Comparison of ENCODE assay signal across 29 mouse cellular contexts in the genomic region with DNA sequence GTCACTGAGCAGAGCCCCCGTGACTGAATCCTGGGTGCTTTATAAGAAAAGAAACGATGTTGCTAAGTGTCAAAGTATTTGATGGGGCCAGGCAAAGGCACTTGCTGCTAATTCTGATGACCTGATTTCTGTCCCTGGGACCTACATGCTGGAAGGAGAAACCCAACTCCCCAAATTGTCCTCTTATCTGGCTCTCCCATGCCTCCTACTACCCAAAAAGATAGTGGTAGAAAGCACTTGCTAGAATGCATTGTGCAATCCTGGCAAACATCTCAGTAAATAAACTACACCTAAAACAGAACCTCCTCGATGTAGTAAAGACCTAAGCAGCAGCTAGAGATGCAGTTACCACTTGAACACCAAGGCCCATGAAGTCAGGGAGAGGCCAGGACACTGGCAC.
DNase-seq lines count a peak whose midpoint lies in the region; ATAC-seq and TF ChIP-seq lines count a peak whose summit lies in the region.
"Had no signal": no experiment of that assay in that cellular context is flagged by ENCODE, and none has a peak within 500 bp of the region (broad histone marks: within the 10 kb centered on the region; RNA-seq: fewer than 3 reads in every experiment).

No protein-coding gene starts in this region.

- H3K36me3 ChIP-seq in liver, adult 2 months (ENCODE audit: control insufficient read depth, insufficient read depth, low read length) = peaks cover 10% of the 10 kb centered on the region
- H3K36me3 ChIP-seq in liver, embryonic 13.5 days = peaks cover 67% of the 10 kb centered on the region
- peaks cover 20% of the 10 kb centered on the region for H3K36me3 ChIP-seq in intestine, postnatal 0 days (ENCODE audit: control insufficient read depth, insufficient read depth)

- no peak for TF ChIP-seq POLR2A in liver, adult 2 months (IDR thresholded peaks at IDR 0.05; ENCODE audit: extremely low read depth, insufficient read depth, low read length)

- H3K9me3 ChIP-seq in liver, embryonic 13.5 days (replicated peaks) = no peaks in the 10 kb centered on the region
- H3K9me3 ChIP-seq in intestine, postnatal 0 days (ENCODE audit: control insufficient read depth) = no peaks in the 10 kb centered on the region
- H3K9me3 ChIP-seq: forebrain, embryonic 13.5 days; G1E; hindbrain, embryonic 15.5 days; intestine, embryonic 15.5 days; limb, embryonic 13.5 days; lung, embryonic 15.5 days; midbrain, embryonic 10.5 days; neural tube, embryonic 13.5 days; stomach, embryonic 15.5 days had no signal

- no peaks in the 10 kb centered on the region for H3K4me1 ChIP-seq in liver, adult 2 months (ENCODE audit: control insufficient read depth, insufficient read depth, low read length)
- H3K4me1 ChIP-seq in liver, embryonic 13.5 days (replicated peaks) = peaks cover 76% of the 10 kb centered on the region
- H3K4me1 ChIP-seq in intestine, postnatal 0 days (replicated peaks; ENCODE audit: control insufficient read depth, insufficient read depth, low read length) = no peaks in the 10 kb centered on the region
- H3K4me1 ChIP-seq: forebrain, embryonic 13.5 days; hindbrain, embryonic 15.5 days; intestine, embryonic 15.5 days; neural tube, embryonic 13.5 days; stomach, embryonic 15.5 days had no signal

- WGBS in liver, adult 2 months = 68% methylated on average over 3 of the region's 3 CpGs
- WGBS in liver, embryonic 13.5 days (ENCODE audit: insufficient replicate concordance) = 33% methylated on average over 3 of the region's 3 CpGs
- 90% methylated on average over 3 of the region's 3 CpGs for WGBS in intestine, postnatal 0 days

- H3K4me3 ChIP-seq in liver, adult 2 months (ENCODE audit: insufficient read depth, low read depth, low read length) = no peak overlapping the region
- H3K4me3 ChIP-seq in liver, embryonic 13.5 days (replicated peaks) = no peak overlapping the region
- H3K4me3 ChIP-seq in intestine, postnatal 0 days (ENCODE audit: low read depth, low read length) = no peak overlapping the region
- H3K4me3 ChIP-seq: forebrain, embryonic 13.5 days; hindbrain, embryonic 15.5 days; intestine, embryonic 15.5 days; layer of hippocampus, adult 2 months; limb, embryonic 13.5 days; lung, embryonic 15.5 days; midbrain, embryonic 10.5 days; myocyte; neural tube, embryonic 13.5 days; stomach, embryonic 15.5 days had no signal

- H3K4me2 ChIP-seq in liver, embryonic 13.5 days = peak overlapping the region; percentile 39
- H3K4me2 ChIP-seq in intestine, postnatal 0 days (replicated peaks; ENCODE audit: low read depth) = no peak overlapping the region
- H3K4me2 ChIP-seq: forebrain, embryonic 13.5 days; hindbrain, embryonic 15.5 days; intestine, embryonic 15.5 days; limb, embryonic 13.5 days; lung, embryonic 15.5 days; neural tube, embryonic 13.5 days; stomach, embryonic 15.5 days had no signal

- no peak overlapping the region for H3K9ac ChIP-seq in liver, adult 2 months (ENCODE audit: low read depth, low read length)
- peak overlapping the region; percentile 67 for H3K9ac ChIP-seq in liver, embryonic 13.5 days
- H3K9ac ChIP-seq in intestine, postnatal 0 days (ENCODE audit: low read depth, low read length) = no peak overlapping the region
- H3K9ac ChIP-seq: forebrain, embryonic 13.5 days; hindbrain, embryonic 15.5 days; intestine, embryonic 15.5 days; limb, embryonic 13.5 days; lung, embryonic 15.5 days; neural tube, embryonic 13.5 days; stomach, embryonic 15.5 days had no signal

- no peaks in the 10 kb centered on the region for H3K27me3 ChIP-seq in liver, adult 2 months (ENCODE audit: control insufficient read depth, insufficient read depth, low read length)
- no peaks in the 10 kb centered on the region for H3K27me3 ChIP-seq in liver, embryonic 13.5 days
- no peaks in the 10 kb centered on the region for H3K27me3 ChIP-seq in intestine, postnatal 0 days (replicated peaks; ENCODE audit: control insufficient read depth, insufficient read depth, low read length)
- H3K27me3 ChIP-seq: CH12.LX; forebrain, embryonic 13.5 days; hindbrain, embryonic 15.5 days; intestine, embryonic 15.5 days; limb, embryonic 13.5 days; lung, embryonic 15.5 days; neural tube, embryonic 13.5 days; stomach, embryonic 15.5 days had no signal

- DNase-seq in liver, adult 2 months (ENCODE audit: extremely low read depth, low read depth, low spot score) = peak; percentile 37
- DNase-seq in liver = no peak
- DNase-seq in c-Kit-positive CD71-positive TER-119-positive erythroid progenitor cells, embryonic 14.5 days (ENCODE audit: low spot score) = peak; percentile 68
- peak; percentile 55 for DNase-seq in liver, embryonic 13.5 days
- no peak for DNase-seq in ovary, postnatal 14 days (ENCODE audit: low spot score)
- DNase-seq: adrenal gland, postnatal 10 days; B cell, adult 2 months; cerebellum, adult 9-11 months; gastrocnemius, postnatal 36 days; heart, postnatal 10 days; kidney, adult 9 months; kidney, postnatal 14 days; lung, postnatal 4 days; thymus, postnatal 36 days had no signal

- H3K79me2 ChIP-seq in liver, adult 2 months (ENCODE audit: control insufficient read depth, insufficient read depth, low read length) = no peaks in the 10 kb centered on the region

- ATAC-seq in liver, embryonic 13.5 days (ENCODE audit: low read depth) = peak; percentile 34
- peak; percentile 66 for ATAC-seq in megakaryocyte-erythroid progenitor cell, adult 5-6 weeks (replicated peaks; ENCODE audit: low FRiP score, low TSS enrichment, poor library complexity, severe bottlenecking)
- no peak for ATAC-seq in intestine, postnatal 0 days
- ATAC-seq: forebrain, embryonic 13.5 days; intestine, embryonic 15.5 days; midbrain, embryonic 16.5 days had no signal

- no peak overlapping the region for H3K27ac ChIP-seq in liver, adult 2 months (replicated peaks; ENCODE audit: insufficient read depth, low read depth, low read length)
- peak overlapping the region; percentile 98 for H3K27ac ChIP-seq in liver, embryonic 13.5 days
- H3K27ac ChIP-seq in intestine, postnatal 0 days (ENCODE audit: low read depth, low read length) = no peak overlapping the region
- H3K27ac ChIP-seq: forebrain, embryonic 13.5 days; hindbrain, embryonic 15.5 days; intestine, embryonic 15.5 days; layer of hippocampus, adult 2 months; limb, embryonic 13.5 days; lung, embryonic 15.5 days; midbrain, embryonic 10.5 days; neural tube, embryonic 13.5 days; stomach, embryonic 15.5 days had no signal

- TF ChIP-seq CTCF in liver, adult 2 months (IDR thresholded peaks at IDR 0.05; ENCODE audit: low read depth, low read length) = no peak
- TF ChIP-seq CTCF in intestine, postnatal 0 days (IDR thresholded peaks at IDR 0.05; ENCODE audit: low read depth) = no peak

Comparison
In these comparisons a context has a peak if more than half of its experiments do, and no peak if none do; other contexts are left out.
1. DNase-seq: peak in liver, adult 2 months (single experiment), c-Kit-positive CD71-positive TER-119-positive erythroid progenitor cells, embryonic 14.5 days (single experiment) and liver, embryonic 13.5 days (single experiment); none in liver (single experiment) and ovary, postnatal 14 days (single experiment).